Mouse (Mus musculus) brain, embryonic 14.5 days (tissue): Measurements from ENCODE around the gene E2f4.

Experiments
- CTCF ChIP-seq: fragments of 200-500 bp; IDR thresholded peaks from 2 replicates; pipeline ENCODE4 v1.5.1; 2012; ENCODE audit warnings: inconsistent platforms, mild to moderate bottlenecking, moderate library complexity, borderline replicate concordance; ENCODE audit not compliant: insufficient read depth, insufficient read length; ENCODE audit errors: extremely low read depth
- POLR2A ChIP-seq: fragments of 200-500 bp; IDR thresholded peaks from 2 replicates; pipeline ENCODE4 v1.6.1; 2012; ENCODE audit warnings: mild to moderate bottlenecking, inconsistent platforms, borderline replicate concordance; ENCODE audit not compliant: poor library complexity, insufficient read depth, insufficient read length, severe bottlenecking; ENCODE audit errors: extremely low read depth

- TF ChIP-seq POLR2A (no peak), CTCF (no peak)
Measured at GRCm38 (mm10) chr8:105264024-105264982, 33.2 kb upstream of the E2f4 start, which contains the start of the genes Tradd and Fbxl8.
